Mouse (Mus musculus): Measurements from ENCODE around the gene Ggta1. TPM values are rescaled to one million over a fixed set of nuclear protein-coding genes. Genes with fewer than 3 reads are reported as not detected.

Gene Ggta1
- polyA plus RNA-seq, 2 experiments: 6.3 to 7.6 TPM

DNA sequence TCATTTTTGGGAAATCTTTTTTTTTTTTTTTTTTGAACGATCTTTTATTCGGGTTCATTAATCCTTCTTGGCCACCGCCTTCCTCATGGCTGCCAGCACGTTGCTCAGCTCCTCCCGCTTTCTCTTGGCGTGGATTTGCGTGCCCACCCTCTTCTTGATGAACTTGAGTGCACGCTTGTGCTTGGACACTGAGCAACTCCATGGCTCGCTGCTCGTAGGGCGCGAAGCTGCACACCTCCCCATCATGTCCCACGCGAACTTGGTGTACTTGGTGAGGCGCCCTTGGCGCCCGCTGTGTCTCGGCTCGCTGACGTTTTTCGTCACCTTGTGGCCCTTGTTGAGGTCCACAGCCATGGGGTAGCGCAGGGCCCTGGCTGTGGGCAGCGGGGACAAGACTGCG lies 28.1 kb upstream of the Ggta1 start:
- 82% methylated on average over 24 of the region's 24 CpGs for WGBS (ENCODE audit: insufficient replicate concordance)
- Histone ChIP-seq H3K27me3 (ENCODE audit: control insufficient read depth, insufficient read depth, low read length) (no peaks in the 10 kb centered on the region), H3K9ac (replicated peaks) (no peak overlapping the region), H3K27ac (no peak overlapping the region), H3K4me3 (ENCODE audit: insufficient read depth in 1 of 2, low read depth in 2 of 2, low read length in 2 of 2) (no peak overlapping the region), H3K4me1 (replicated peaks; ENCODE audit: control insufficient read depth in 2 of 2, insufficient read depth in 2 of 2, low read length in 1 of 2) (peaks cover 4 to 22% of the 10 kb centered on the region in 2 experiments; a peak in 3 of 4 replicates), H3K4me2 (ENCODE audit: low read depth) (no peak overlapping the region), H3K9me3 (ENCODE audit: control insufficient read depth, low read length) (no peaks in the 10 kb centered on the region), H3K36me3 (replicated peaks; ENCODE audit: control insufficient read depth, insufficient read depth, low read depth) (no peaks in the 10 kb centered on the region)
- no peak for DNase-seq (ENCODE audit: low read depth in 3 of 3, low spot score in 3 of 3)
- TF ChIP-seq EP300 (IDR thresholded peaks at IDR 0.05; ENCODE audit: low read depth): no peak
- no peak for TF ChIP-seq CTCF (IDR thresholded peaks at IDR 0.05; ENCODE audit: low read depth)
- no peak for ATAC-seq (ENCODE audit: insufficient read depth)

- H3K4me3 ChIP-seq (ENCODE audit: insufficient read depth in 1 of 2, low read depth in 2 of 2, low read length in 2 of 2): no peak overlapping the region
- TF ChIP-seq CTCF (IDR thresholded peaks at IDR 0.05; ENCODE audit: low read depth) (no peak), EP300 (IDR thresholded peaks at IDR 0.05; ENCODE audit: low read depth) (no peak)
- ATAC-seq (ENCODE audit: insufficient read depth) (no peak), DNase-seq (ENCODE audit: low read depth in 3 of 3, low spot score in 3 of 3) (no peak)
- 27% methylated on average over 17 of the region's 17 CpGs for WGBS (ENCODE audit: insufficient replicate concordance)
- H3K9me3 ChIP-seq (ENCODE audit: control insufficient read depth, low read length): no peaks in the 10 kb centered on the region
- H3K27ac ChIP-seq: no peak overlapping the region
- H3K27me3 ChIP-seq (ENCODE audit: control insufficient read depth, insufficient read depth, low read length): no peaks in the 10 kb centered on the region
- H3K4me2 ChIP-seq (ENCODE audit: low read depth): peak overlapping the region; percentile 22
- H3K9ac ChIP-seq (replicated peaks): no peak overlapping the region
- no peaks in the 10 kb centered on the region for H3K36me3 ChIP-seq (replicated peaks; ENCODE audit: control insufficient read depth, insufficient read depth, low read depth)
- peaks cover 4 to 16% of the 10 kb centered on the region in 2 experiments; a peak in 3 of 4 replicates for H3K4me1 ChIP-seq (replicated peaks; ENCODE audit: control insufficient read depth in 2 of 2, insufficient read depth in 2 of 2, low read length in 1 of 2)
Observed at GRCm38 (mm10) chr2:35490458-35491111, 27.6 kb upstream of the Ggta1 start.

DNA sequence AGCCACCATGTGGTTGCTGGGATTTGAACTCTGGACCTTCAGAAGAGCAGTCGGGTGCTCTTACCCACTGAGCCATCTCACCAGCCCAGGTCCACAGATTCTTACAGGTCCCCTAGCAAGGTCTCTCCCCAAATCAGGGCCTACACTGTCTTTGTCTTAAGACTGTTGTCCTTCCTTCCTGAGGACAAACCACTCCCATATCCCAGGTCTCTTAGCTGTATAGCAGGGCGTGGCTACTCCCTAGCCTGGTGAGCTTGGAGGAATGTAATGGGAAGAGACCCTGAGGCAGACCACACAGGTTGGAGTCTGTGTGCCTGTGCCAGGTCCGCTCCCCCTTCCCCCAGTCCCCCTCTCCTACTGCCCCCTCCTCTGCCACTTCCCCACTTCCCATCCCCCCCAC lies 24.7 kb upstream of the Ggta1 start:
- Histone ChIP-seq H3K27ac (no peak overlapping the region), H3K9me3 (ENCODE audit: control insufficient read depth, low read length) (no peaks in the 10 kb centered on the region), H3K9ac (replicated peaks) (no peak overlapping the region), H3K36me3 (replicated peaks; ENCODE audit: control insufficient read depth, insufficient read depth, low read depth) (no peaks in the 10 kb centered on the region), H3K4me2 (ENCODE audit: low read depth) (no peak overlapping the region), H3K27me3 (ENCODE audit: control insufficient read depth, insufficient read depth, low read length) (no peaks in the 10 kb centered on the region), H3K4me3 (ENCODE audit: insufficient read depth in 1 of 2, low read depth in 2 of 2, low read length in 2 of 2) (no peak overlapping the region), H3K4me1 (replicated peaks; ENCODE audit: control insufficient read depth in 2 of 2, insufficient read depth in 2 of 2, low read length in 1 of 2) (peaks cover 4 to 15% of the 10 kb centered on the region in 2 experiments)
- ATAC-seq (ENCODE audit: insufficient read depth) (no peak), DNase-seq (ENCODE audit: low read depth in 3 of 3, low spot score in 3 of 3) (no peak)
- 54% methylated on average over 3 of the region's 3 CpGs for WGBS (ENCODE audit: insufficient replicate concordance)
- TF ChIP-seq CTCF (IDR thresholded peaks at IDR 0.05; ENCODE audit: low read depth) (no peak), EP300 (IDR thresholded peaks at IDR 0.05; ENCODE audit: low read depth) (no peak)

DNA sequence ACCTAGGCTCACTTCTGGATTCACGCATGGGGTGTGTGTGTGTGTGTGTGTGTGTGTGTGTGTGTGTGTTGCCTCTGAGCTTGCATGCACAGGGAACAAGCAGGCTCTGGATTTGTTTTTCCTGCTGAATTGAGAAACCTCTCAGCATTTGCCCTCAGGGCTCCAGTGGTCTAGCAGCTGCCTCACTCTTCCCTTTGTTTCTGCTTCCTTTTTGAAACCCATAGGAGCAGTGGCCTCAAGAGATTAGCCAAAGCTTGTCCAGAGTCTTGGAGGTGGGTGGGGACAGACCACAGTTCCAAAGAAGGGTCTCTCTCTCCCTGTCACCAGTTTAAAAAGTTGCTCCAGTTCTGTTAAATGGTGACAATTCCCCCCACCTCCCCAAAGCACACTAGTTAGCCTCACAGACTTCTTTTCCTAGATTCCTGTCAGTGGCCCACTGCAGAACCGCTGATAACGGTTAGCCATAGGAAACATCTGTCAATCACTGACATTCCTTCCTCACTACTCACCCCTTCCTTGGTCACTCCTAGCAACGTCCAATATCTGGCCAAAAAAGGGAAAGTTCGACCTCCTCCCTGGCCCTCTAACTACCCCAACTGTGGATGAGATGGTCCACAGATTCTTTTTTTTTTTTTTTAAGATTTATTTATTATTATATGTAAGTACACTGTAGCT lies 24.1 kb upstream of the Ggta1 start:
- no peak for TF ChIP-seq CTCF (IDR thresholded peaks at IDR 0.05; ENCODE audit: low read depth)
- TF ChIP-seq EP300 (IDR thresholded peaks at IDR 0.05; ENCODE audit: low read depth): no peak

GRCm38 (mm10) chr2:35484102-35484501 lies 21.1 kb upstream of the Ggta1 start:
- DNase-seq (ENCODE audit: low read depth in 3 of 3, low spot score in 3 of 3) (no peak), ATAC-seq (ENCODE audit: insufficient read depth) (no peak)
- H3K36me3 ChIP-seq (replicated peaks; ENCODE audit: control insufficient read depth, insufficient read depth, low read depth): no peaks in the 10 kb centered on the region
- H3K9ac ChIP-seq (replicated peaks): no peak overlapping the region
- H3K27me3 ChIP-seq (ENCODE audit: control insufficient read depth, insufficient read depth, low read length): no peaks in the 10 kb centered on the region
- no peaks in the 10 kb centered on the region for H3K9me3 ChIP-seq (ENCODE audit: control insufficient read depth, low read length)
- H3K4me2 ChIP-seq (ENCODE audit: low read depth): no peak overlapping the region
- no peak overlapping the region for H3K4me3 ChIP-seq (ENCODE audit: insufficient read depth in 1 of 2, low read depth in 2 of 2, low read length in 2 of 2)
- 62% methylated on average over 3 of the region's 3 CpGs for WGBS (ENCODE audit: insufficient replicate concordance)
- peaks cover 0 to 20% of the 10 kb centered on the region in 2 experiments; a peak in 3 of 4 replicates for H3K4me1 ChIP-seq (replicated peaks; ENCODE audit: control insufficient read depth in 2 of 2, insufficient read depth in 2 of 2, low read length in 1 of 2)
- TF ChIP-seq EP300 (IDR thresholded peaks at IDR 0.05; ENCODE audit: low read depth): no peak
- no peak for TF ChIP-seq CTCF (IDR thresholded peaks at IDR 0.05; ENCODE audit: low read depth)
- no peak overlapping the region for H3K27ac ChIP-seq

More for the DNA sequence above, 24.1 kb upstream of the Ggta1 start:
- H3K4me2 ChIP-seq (ENCODE audit: low read depth): no peak overlapping the region
- no peaks in the 10 kb centered on the region for H3K27me3 ChIP-seq (ENCODE audit: control insufficient read depth, insufficient read depth, low read length)
- no peak overlapping the region for H3K9ac ChIP-seq (replicated peaks)
- no peaks in the 10 kb centered on the region for H3K9me3 ChIP-seq (ENCODE audit: control insufficient read depth, low read length)
- H3K4me3 ChIP-seq (ENCODE audit: insufficient read depth in 1 of 2, low read depth in 2 of 2, low read length in 2 of 2): no peak overlapping the region
- ATAC-seq (ENCODE audit: insufficient read depth): no peak
- no peak overlapping the region for H3K27ac ChIP-seq
- no peak for DNase-seq (ENCODE audit: low read depth in 3 of 3, low spot score in 3 of 3)
- H3K36me3 ChIP-seq (replicated peaks; ENCODE audit: control insufficient read depth, insufficient read depth, low read depth): no peaks in the 10 kb centered on the region
- 10% methylated on average over 5 of the region's 5 CpGs for WGBS (ENCODE audit: insufficient replicate concordance)
- peaks cover 4 to 19% of the 10 kb centered on the region in 2 experiments for H3K4me1 ChIP-seq (replicated peaks; ENCODE audit: control insufficient read depth in 2 of 2, insufficient read depth in 2 of 2, low read length in 1 of 2)
